Mouse (Mus musculus) G1E (cell line): ENCODE measurements around the gene Ntn5.
"Not testable (repeated sequence)": the region's sequence is repeated elsewhere in the genome, so short reads cannot be mapped to it uniquely, and the experiment has no call there.

Experiments used
- CTCF ChIP-seq: IDR thresholded peaks from 2 replicates; pipeline ENCODE4 v1.5.1; 2012; ENCODE audit warnings: low read depth, low read length, inconsistent platforms, mixed read lengths
- GATA1 ChIP-seq: IDR thresholded peaks from 2 replicates; pipeline ENCODE4 v1.6.1; 2012; ENCODE audit warnings: borderline replicate concordance, low read length, inconsistent platforms, mixed read lengths
- TAL1 ChIP-seq: conservative IDR thresholded peaks from 2 replicates; pipeline ENCODE4 v1.6.1; 2012; ENCODE audit warnings: low read depth, low read length, inconsistent platforms, mixed read lengths

GRCm38 (mm10) chr7:45661702-45662101 lies 22.1 kb upstream of the Ntn5 start:
- TF ChIP-seq TAL1, CTCF, GATA1: not testable (repeated sequence)
